Mouse (Mus musculus): ENCODE measurements at regions not wholly inside any gene's neighbourhood (a gene's known extent, or its start where the extent isn't known, plus 50 kb on each side); places are given as distances from the start of the nearest gene placed in this dataset.
A peak's percentile ranks its signal among the peaks of the same experiment; 100 is the strongest.

DNA sequence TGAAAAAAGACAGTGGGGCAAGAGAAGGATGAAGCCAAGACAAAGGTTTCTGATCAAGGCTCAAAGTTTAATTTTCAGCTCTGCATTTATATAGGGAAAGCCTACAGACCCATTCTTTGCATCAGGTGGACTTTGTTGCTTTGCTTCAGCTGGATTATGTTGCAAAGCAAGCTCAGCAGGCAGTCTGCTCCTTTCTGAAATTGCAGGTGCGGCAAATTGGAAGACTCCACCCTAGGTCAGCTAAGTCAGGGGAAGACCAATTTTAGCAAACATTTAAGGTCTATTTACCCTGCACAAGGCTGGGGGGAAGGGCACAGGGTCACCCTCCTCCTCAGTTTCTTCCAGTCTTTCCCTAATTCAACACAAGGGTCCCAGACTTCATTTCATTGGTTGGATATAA lies 502.3 kb downstream of the Sh2d4b start:
- DNase-seq (ENCODE audit: low read depth, low spot score) = peak; percentile 79

DNA sequence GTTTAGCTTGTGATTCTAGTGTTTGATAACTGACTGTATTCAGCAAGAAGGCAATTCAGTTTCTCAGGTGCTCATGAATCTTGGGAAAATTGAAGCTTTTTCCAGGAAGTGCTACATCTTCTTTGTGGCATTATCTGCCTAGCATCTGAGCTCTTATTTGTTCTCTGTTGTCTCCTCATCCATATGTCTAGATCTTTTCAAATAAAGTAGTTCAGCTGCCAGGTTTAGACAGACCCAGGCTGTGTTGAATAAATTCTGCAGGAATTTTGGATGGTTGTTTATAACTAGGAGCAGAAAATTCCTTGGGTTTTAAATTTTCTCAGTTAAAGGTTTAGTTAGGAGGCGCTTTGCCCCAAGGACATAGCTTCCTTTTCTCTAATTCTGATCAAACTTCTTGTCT lies 511.5 kb downstream of the Sh2d4b start:
- no peak for DNase-seq (ENCODE audit: low read depth, low spot score)

DNA sequence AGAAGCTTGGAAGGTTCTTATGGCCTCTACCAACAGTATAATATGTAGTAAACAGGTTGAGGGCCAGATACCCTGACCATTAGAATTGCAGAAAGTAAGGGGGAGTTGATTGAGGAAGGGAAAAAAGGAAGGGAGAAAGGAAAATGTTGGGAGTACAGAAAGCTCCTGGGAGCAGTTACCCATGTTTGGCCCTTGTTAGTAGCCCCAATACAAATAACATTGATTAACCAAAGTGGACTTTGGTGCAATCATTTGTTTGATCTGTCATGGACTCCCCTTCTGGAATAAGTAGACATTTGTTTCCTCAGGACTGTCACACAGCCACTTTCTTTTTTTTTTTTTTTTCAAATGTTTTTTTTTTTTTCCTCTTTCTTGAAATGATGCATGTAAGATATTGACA lies 513.4 kb downstream of the Sh2d4b start:
- no peak for DNase-seq (ENCODE audit: low read depth, low spot score)

DNA sequence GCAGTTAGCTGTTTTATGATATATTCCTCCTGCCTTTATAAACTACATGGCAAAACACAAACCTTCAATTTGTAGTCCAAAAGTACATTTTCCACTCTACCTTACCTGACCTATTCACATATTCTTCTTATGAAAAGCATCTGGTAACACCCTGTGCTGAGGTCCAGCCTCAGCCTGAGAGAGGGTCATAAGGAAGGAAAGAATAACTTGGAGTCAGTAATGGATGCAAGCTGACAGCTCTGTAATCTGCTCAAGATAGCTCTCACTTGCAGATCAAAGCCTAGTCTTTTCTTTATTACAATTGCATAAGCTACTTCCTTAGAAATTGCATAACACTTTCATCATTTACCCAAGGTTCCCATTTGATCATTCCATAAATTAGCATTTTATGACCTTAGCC lies 528.7 kb downstream of the Sh2d4b start:
- no peak for DNase-seq (ENCODE audit: low read depth, low spot score)

DNA sequence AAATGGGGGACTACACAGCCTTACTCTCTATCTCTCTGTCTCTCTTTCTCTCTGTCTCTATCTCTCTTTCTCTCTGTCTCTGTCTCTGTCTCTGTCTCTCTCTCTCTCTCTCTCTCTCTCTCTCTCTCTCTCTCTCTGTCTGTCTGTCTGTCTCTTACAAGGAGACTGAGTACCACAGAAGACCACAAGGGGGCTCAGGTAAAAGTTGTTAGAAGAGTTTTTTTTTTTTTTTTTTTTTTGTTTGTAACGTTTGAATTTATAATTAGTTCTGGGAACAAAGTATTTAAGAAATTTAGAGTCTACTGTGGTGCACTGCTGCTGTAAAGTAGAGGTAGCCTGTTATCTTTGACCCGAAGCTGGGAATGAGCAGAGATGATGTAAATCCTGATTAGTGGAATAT lies 530.2 kb downstream of the Sh2d4b start:
- DNase-seq (ENCODE audit: low read depth, low spot score) = peak; percentile 24

Data from ES-CJ7 (cell line).